Mouse (Mus musculus) layer of hippocampus, adult 8-10 months (tissue): ENCODE measurements around the gene Dach2. TPM values are rescaled to one million over a fixed set of nuclear protein-coding genes. Genes with fewer than 3 reads are reported as not detected.

ENCODE experiments used
- total RNA-seq, 4 experiments: library from RNA; stranded (reverse); gene quantifications; 2 replicates each; pipeline ENCODE4 v1.2.4; 2022

The Dach2 gene
- total RNA-seq, 4 experiments from 2014 or later, result 0.63 to 1.3 (median 1.0) TPM

Other genes with a start within 250 kb of the Dach2 start
- 10 to 100 TPM; 36.5 to 50.9 (median 43.0) TPM for gene Chm, start 112.0 kb upstream of the Dach2 start, total RNA-seq